ENCODE assay signal across 11 mouse cellular contexts in genomic region chr3:144400374-144400773, GRCm38 (mm10).
A peak's percentile ranks its signal among the peaks of the same experiment; 100 is the strongest.
DNase-seq lines count a peak whose midpoint lies in the region; ATAC-seq and TF ChIP-seq lines count a peak whose summit lies in the region.
"Had no signal": no experiment of that assay in that cellular context is flagged by ENCODE, and none has a peak within 500 bp of the region (broad histone marks: within the 10 kb centered on the region; RNA-seq: fewer than 3 reads in every experiment).

No protein-coding gene starts in this region.

- no peak for TF ChIP-seq POLR2A in liver, adult 2 months (IDR thresholded peaks at IDR 0.05; ENCODE audit: extremely low read depth, insufficient read depth, low read length)

- 0 out of 2 replicates have a peak overlapping the region, but pooled peaks have one; percentile 40 for H3K9ac ChIP-seq in heart, embryonic 13.5 days
- H3K9ac ChIP-seq in liver, adult 2 months (ENCODE audit: low read depth, low read length): no peak overlapping the region
- H3K9ac ChIP-seq: limb, embryonic 12.5 days; neural tube, embryonic 12.5 days had no signal

- no peaks in the 10 kb centered on the region for H3K79me2 ChIP-seq in liver, adult 2 months (ENCODE audit: control insufficient read depth, insufficient read depth, low read length)

- peak; percentile 59 for ATAC-seq in heart, embryonic 13.5 days (ENCODE audit: extremely low read depth, insufficient number of reproducible peaks, low FRiP score, low TSS enrichment)

- no peak overlapping the region for H3K4me3 ChIP-seq in heart, embryonic 13.5 days
- no peak overlapping the region for H3K4me3 ChIP-seq in liver, adult 2 months (ENCODE audit: insufficient read depth, low read depth, low read length)
- H3K4me3 ChIP-seq: neural tube, embryonic 12.5 days had no signal

- no peak for TF ChIP-seq CTCF in liver, adult 2 months (IDR thresholded peaks at IDR 0.05; ENCODE audit: low read depth, low read length)

- 24% methylated on average over 8 of the region's 8 CpGs for WGBS in heart, embryonic 13.5 days
- 49% methylated on average over 8 of the region's 8 CpGs for WGBS in liver, adult 2 months

- H3K4me2 ChIP-seq in heart, embryonic 13.5 days: no peak overlapping the region

- peaks cover 29% of the 10 kb centered on the region for H3K4me1 ChIP-seq in heart, embryonic 13.5 days
- no peaks in the 10 kb centered on the region for H3K4me1 ChIP-seq in liver, adult 2 months (ENCODE audit: control insufficient read depth, insufficient read depth, low read length)
- H3K4me1 ChIP-seq: neural tube, embryonic 12.5 days had no signal

- no peaks in the 10 kb centered on the region for H3K9me3 ChIP-seq in heart, embryonic 13.5 days
- H3K9me3 ChIP-seq: limb, embryonic 12.5 days; neural tube, embryonic 12.5 days had no signal

- peak overlapping the region; percentile 76 for H3K27ac ChIP-seq in heart, embryonic 13.5 days (replicated peaks)
- H3K27ac ChIP-seq in liver, adult 2 months (replicated peaks; ENCODE audit: insufficient read depth, low read depth, low read length): peak overlapping the region; percentile 3; the same call in 1 of the 2 replicates
- H3K27ac ChIP-seq: gastrocnemius, adult 2 months; left cerebral cortex, adult 2 months; limb, embryonic 12.5 days; neural tube, embryonic 12.5 days had no signal

- no peaks in the 10 kb centered on the region for H3K36me3 ChIP-seq in heart, embryonic 13.5 days
- H3K36me3 ChIP-seq in liver, adult 2 months (ENCODE audit: control insufficient read depth, insufficient read depth, low read length): no peaks in the 10 kb centered on the region
- H3K36me3 ChIP-seq: limb, embryonic 12.5 days; neural tube, embryonic 12.5 days had no signal

- DNase-seq in ovary, adult 18-20 months (ENCODE audit: low spot score): peak; percentile 10
- no peak for DNase-seq in ovary, postnatal 36 days (ENCODE audit: low spot score)
- peak; percentile 5 for DNase-seq in liver, adult 2 months (ENCODE audit: extremely low read depth, low read depth, low spot score)
- no peak for DNase-seq in kidney, adult 11 months
- DNase-seq in yolk sac, embryonic 10.5 days (ENCODE audit: low spot score): no peak
- no peak for DNase-seq in adipocyte (ENCODE audit: low spot score)

- no peaks in the 10 kb centered on the region for H3K27me3 ChIP-seq in heart, embryonic 13.5 days (replicated peaks)
- H3K27me3 ChIP-seq in liver, adult 2 months (ENCODE audit: control insufficient read depth, insufficient read depth, low read length): no peaks in the 10 kb centered on the region
- H3K27me3 ChIP-seq: neural tube, embryonic 12.5 days had no signal

Comparison
In these comparisons a context has a peak if more than half of its experiments do, and no peak if none do; other contexts are left out.
1. DNase-seq: peak in ovary, adult 18-20 months (single experiment) and liver, adult 2 months (single experiment); none in ovary, postnatal 36 days (single experiment), kidney, adult 11 months (single experiment), yolk sac, embryonic 10.5 days (single experiment) and adipocyte (single experiment).